Mouse (Mus musculus): ENCODE data around the gene Emc10.

DNA sequence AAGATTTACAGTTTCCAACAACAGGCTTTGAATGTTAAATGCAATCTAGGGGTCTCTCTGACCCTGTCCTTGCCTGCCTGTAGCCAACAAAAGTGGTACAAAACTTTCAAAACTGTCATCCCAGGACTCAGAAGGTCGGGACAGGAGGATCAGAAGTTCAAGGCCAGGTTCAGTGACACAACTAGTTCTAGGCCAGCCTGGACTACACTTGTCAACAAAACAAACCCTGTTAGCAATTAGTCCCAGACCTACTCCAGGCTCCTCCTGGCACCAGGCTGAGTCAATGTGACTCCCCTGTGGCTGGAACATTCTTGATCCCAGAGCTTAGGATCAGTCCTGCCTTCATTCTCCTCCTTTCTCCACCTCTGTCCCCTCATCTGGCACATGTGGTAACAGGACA, 2.6 kb upstream of the Emc10 start:
- TF ChIP-seq CTCF (IDR thresholded peaks at IDR 0.05; ENCODE audit: control insufficient read depth, insufficient read depth, insufficient replicate concordance, low read depth, low read length): no peak
- TF ChIP-seq POLR2A (IDR thresholded peaks at IDR 0.05; ENCODE audit: control insufficient read depth, low read depth, low read length): no peak
